Mouse (Mus musculus): ENCODE measurements around the gene Gm17087. TPM values are rescaled to one million over a fixed set of nuclear protein-coding genes. Genes with fewer than 3 reads are reported as not detected.
A peak's percentile ranks its signal among the peaks of the same experiment; 100 is the strongest.

Gm17087 gene
- total and polyA plus RNA-seq, 2 experiments from 2014 or later, result not detected

GRCm38 (mm10) chr17:8523986-8524385 lies 42.8 kb downstream of the Gm17087 start:
- Histone ChIP-seq H3K4me1 (ENCODE audit: control insufficient read depth, insufficient read depth) (peaks cover 16% of the 10 kb centered on the region), H3K27me3 (ENCODE audit: control insufficient read depth, insufficient read depth, low read length) (peaks cover 21% of the 10 kb centered on the region), H3K9ac (replicated peaks; ENCODE audit: low read depth, low read length) (no peak overlapping the region), H3K4me2 (ENCODE audit: low read depth, low read length) (peak overlapping the region; percentile 93), H3K27ac (ENCODE audit: low read depth) (0 out of 2 replicates have a peak overlapping the region, but pooled peaks have one; percentile 32), H3K4me3 (ENCODE audit: low read depth, low read length) (peak overlapping the region; percentile 59; the same call in 1 of the 2 replicates), H3K9me3 (replicated peaks; ENCODE audit: control insufficient read depth, low read length) (no peaks in the 10 kb centered on the region), H3K36me3 (replicated peaks; ENCODE audit: control insufficient read depth, insufficient read depth, low read length) (no peaks in the 10 kb centered on the region)
- DNase-seq (ENCODE audit: low spot score), result no peak
- TF ChIP-seq CTCF (IDR thresholded peaks at IDR 0.05; ENCODE audit: low read depth) (no peak), EP300 (IDR thresholded peaks at IDR 0.05; ENCODE audit: low read depth) (no peak)
- whole genome bisulfite sequencing, result 13% methylated on average over 3 of the region's 3 CpGs
- no peak for ATAC-seq (ENCODE audit: insufficient read depth, low read depth)

GRCm38 (mm10) chr17:8516006-8516405 lies 50.7 kb downstream of the Gm17087 start:
- Histone ChIP-seq H3K4me3 (ENCODE audit: low read depth, low read length) (no peak overlapping the region), H3K4me1 (ENCODE audit: control insufficient read depth, insufficient read depth) (no peaks in the 10 kb centered on the region), H3K4me2 (ENCODE audit: low read depth, low read length) (no peak overlapping the region), H3K27ac (ENCODE audit: low read depth) (no peak overlapping the region), H3K9ac (replicated peaks; ENCODE audit: low read depth, low read length) (no peak overlapping the region), H3K27me3 (ENCODE audit: control insufficient read depth, insufficient read depth, low read length) (no peaks in the 10 kb centered on the region), H3K9me3 (replicated peaks; ENCODE audit: control insufficient read depth, low read length) (no peaks in the 10 kb centered on the region), H3K36me3 (replicated peaks; ENCODE audit: control insufficient read depth, insufficient read depth, low read length) (no peaks in the 10 kb centered on the region)
- no peak for DNase-seq (ENCODE audit: low spot score)
- ATAC-seq (ENCODE audit: insufficient read depth, low read depth), result no peak
- WGBS, result 74% methylated on average over 6 of the region's 6 CpGs
- no peak for TF ChIP-seq CTCF (IDR thresholded peaks at IDR 0.05; ENCODE audit: low read depth)
- TF ChIP-seq EP300 (IDR thresholded peaks at IDR 0.05; ENCODE audit: low read depth), result no peak

Other genes starting within 250 kb of the Gm17087 start
- not detected in 2 replicates for gene Prr18, start 229.5 kb downstream of the Gm17087 start, total RNA-seq (2014; rRNA removed; ENCODE audit: low replicate concordance)
- gene Prr18, start 229.5 kb downstream of the Gm17087 start, polyA plus RNA-seq (2015; fragmentation: Nextera tagmentation; extraction: Ambion mirVana), result 0.10 TPM in 1 of 2 replicates, not detected in the other
- gene T2, start 211.0 kb downstream of the Gm17087 start, total RNA-seq (2014; rRNA removed; ENCODE audit: low replicate concordance), result 0.19 and 2.1 TPM in 2 replicates
- gene T2, start 211.0 kb downstream of the Gm17087 start, polyA plus RNA-seq (2015; fragmentation: Nextera tagmentation; extraction: Ambion mirVana), result 3.7 and 4.0 TPM in 2 replicates
- not detected in 2 replicates for gene T, start 132.5 kb downstream of the Gm17087 start, total RNA-seq (2014; rRNA removed; ENCODE audit: low replicate concordance)
- 0.12 and 0.15 TPM in 2 replicates for gene T, start 132.5 kb downstream of the Gm17087 start, polyA plus RNA-seq (2015; fragmentation: Nextera tagmentation; extraction: Ambion mirVana)
- gene Pde10a, start 41.6 kb downstream of the Gm17087 start, total RNA-seq (2014; rRNA removed; ENCODE audit: low replicate concordance), result 2.2 and 3.0 TPM in 2 replicates
- 1.3 and 1.5 TPM in 2 replicates for gene Pde10a, start 41.6 kb downstream of the Gm17087 start, polyA plus RNA-seq (2015; fragmentation: Nextera tagmentation; extraction: Ambion mirVana)

Data from heart, postnatal 0 days (tissue).